Mouse (Mus musculus): ENCODE data around the gene Csf3r. TPM values are rescaled to one million over a fixed set of nuclear protein-coding genes. Genes with fewer than 3 reads are reported as not detected.

The Csf3r gene
- total RNA-seq, 2 experiments from 2014 or later, result 2.8 to 3.0 TPM

GRCm38 (mm10) chr4:126057207-126058133 lies 33.1 kb downstream of the Csf3r start:
- DNase-seq (ENCODE audit: low spot score in 2 of 2), result no peak

DNA sequence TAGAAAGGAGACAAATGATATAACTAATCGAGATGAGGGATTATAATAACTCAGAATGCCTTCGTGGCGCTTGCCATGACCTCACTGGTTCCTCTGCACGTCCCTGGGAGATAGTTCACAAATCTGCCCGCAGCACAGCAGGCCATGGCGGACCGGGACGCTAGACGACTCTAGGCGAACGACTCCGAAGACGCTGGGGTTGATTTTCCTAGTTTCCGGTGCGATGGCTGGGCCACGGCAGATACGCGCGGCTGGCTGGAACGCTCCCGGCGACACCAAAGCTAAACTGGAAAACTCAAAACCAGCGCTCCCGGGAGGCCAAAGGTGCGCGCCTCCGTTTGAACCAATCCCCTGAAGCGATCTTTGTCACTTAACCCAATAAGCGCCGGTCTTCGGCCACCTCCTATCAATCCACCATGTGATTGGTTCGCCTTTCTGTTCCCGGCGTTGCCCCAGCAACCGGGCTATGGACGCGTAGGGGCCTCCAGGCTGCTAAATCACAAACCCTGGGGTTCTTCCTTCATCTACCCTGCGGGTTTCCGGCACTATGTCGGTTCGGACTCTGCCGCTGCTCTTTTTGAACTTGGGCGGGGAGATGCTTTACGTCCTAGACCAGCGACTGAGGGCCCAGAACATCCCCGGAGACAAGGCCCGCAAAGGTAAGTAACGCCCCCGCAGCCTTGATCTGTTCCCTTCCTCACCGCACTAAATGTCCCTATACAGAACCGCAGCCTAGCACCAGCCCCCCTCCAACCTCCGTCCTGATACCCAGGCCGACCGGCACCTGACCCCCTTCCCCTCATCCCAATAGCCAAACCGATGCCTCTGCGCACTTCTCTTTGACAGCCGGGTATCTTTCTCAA lies 34.0 kb downstream of the Csf3r start, which contains the start of gene Oscp1:
Gene Oscp1 (plus strand): TSS at position 432 of the 863 bp plus-strand sequence.
- peak; percentile 90 to 92 for DNase-seq (ENCODE audit: low spot score in 2 of 2)

DNA sequence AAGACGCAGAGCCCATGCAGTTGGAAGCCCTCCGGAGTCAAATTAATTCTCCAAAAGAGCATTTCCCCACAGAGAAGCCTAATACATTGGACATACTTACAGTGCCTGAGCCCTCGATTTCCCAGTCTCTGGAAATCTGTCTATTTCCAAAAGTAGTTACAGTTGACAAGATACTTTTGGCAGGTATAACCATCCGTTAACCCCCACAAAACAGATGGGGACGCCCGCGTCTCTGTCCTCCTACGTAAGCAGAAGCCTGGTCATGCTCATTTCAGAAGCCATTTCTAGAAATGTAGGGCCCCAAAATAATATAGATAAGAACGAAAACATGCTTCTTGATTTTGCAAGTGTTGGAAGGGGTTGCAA lies 34.6 kb downstream of the Csf3r start:
- peak; percentile 34 to 36 for DNase-seq (ENCODE audit: low spot score in 2 of 2)

DNA sequence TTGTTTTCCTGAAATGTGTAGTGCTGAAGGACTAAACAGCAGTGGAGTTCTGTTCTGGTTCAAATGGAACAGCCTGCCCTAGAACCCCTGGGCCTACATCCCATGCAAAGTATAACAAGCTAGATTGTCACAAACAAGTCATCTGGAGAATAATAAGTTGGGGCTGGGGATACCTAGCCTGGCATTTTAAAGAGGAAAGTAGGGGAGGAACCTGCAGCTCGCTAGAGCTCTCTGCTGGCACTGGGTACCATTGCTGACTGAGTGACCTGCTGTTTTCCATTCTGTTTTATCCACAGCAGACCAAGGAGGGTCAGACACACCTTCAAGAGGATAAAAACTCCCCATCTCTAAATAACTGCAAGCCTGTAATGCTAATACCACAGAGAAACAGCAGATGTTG lies 38.5 kb downstream of the Csf3r start:
- DNase-seq (ENCODE audit: low spot score in 2 of 2), result peak; percentile 29 to 47

- peak; percentile 34 to 45 for DNase-seq (ENCODE audit: low spot score in 2 of 2)
Observed at GRCm38 (mm10) chr4:126065241-126065640, 40.9 kb downstream of the Csf3r start.

- DNase-seq (ENCODE audit: low spot score in 2 of 2), result peak; percentile 25 to 27
Observed at GRCm38 (mm10) chr4:126067401-126068077, 43.2 kb downstream of the Csf3r start.

GRCm38 (mm10) chr4:126068842-126069241 lies 44.5 kb downstream of the Csf3r start:
- DNase-seq (ENCODE audit: low spot score in 2 of 2), result no peak

DNA sequence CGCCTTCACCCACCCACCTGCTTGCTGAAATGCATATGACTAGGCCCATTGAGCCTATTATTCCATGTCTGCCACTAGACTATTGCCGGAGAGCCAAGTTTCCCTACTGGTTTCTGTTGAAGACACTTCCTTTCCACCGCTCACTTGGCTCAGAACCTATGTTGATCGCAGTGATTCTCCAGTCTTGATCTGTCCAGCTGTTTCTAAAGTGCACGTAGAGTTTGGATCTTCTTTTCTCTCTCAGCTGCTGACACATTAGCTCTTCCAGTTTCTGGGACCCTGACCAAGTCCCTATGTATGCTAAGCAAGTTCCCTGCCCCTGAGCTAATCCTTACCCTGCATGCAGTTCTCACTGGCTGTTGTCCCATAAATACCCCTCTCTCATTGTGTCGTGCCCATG lies 53.5 kb downstream of the Csf3r start:
- DNase-seq (ENCODE audit: low spot score in 2 of 2), result no peak

DNA sequence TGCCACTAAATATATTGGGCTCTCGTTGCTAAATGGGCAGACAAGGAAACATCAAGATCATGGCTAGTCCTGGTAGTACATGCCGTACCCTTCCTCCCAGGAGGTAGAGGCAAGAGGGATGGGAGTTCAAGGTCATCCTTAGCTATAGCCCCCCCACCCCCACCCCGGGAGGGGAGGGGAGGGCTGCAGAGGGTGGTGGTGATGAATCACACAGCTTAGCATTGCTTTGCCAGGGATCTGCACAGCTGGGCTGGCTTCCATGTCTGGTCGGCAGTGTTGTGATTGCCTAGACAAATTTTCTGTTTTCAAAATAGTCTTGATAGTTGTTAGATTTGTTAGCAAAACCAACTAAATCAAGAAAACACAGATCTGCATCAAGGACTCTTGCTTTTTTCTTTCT lies 54.9 kb downstream of the Csf3r start:
- DNase-seq (ENCODE audit: low spot score in 2 of 2), result no peak

DNA sequence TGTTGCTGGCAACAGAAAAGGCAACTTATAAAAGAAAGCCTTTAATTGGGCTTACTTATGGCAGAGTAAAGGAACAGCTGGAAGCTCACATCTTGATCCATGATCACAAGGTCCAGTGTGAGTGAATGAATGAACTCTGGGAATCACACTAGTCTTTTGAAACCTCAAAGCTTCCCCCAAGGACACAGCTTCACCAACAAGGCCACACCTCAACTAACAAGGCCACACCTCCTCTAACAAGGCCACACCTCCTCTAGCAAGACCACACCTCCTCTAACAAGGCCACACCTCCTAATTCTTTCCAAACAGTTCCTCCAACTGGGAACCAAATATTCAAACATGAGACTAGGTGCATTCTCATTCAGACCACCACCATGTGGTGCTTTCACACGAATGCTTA lies 57.3 kb downstream of the Csf3r start:
- no peak for DNase-seq (ENCODE audit: low spot score in 2 of 2)

DNA sequence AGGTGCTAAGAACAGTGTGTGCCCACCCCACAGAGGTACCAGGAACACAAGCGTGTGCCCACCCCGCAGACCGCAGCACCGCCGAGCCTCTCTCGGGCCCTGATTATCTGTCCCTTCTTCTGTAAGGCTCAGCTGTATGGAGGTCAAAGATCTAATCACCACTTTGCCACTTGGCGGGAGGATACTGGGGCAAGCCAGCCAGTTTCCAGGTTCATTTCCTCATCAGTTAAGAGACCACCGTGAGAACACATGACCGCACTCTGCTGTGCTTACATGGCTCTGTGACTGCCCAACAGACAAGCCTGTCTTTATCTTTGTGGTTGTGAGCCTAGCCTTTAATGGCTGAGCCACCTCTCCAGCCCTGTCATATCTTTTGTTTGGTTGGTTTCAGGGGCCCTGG lies 58.7 kb downstream of the Csf3r start:
- DNase-seq (ENCODE audit: low spot score in 2 of 2), result no peak

GRCm38 (mm10) chr4:126084382-126084781 lies 60.0 kb downstream of the Csf3r start:
- no peak for DNase-seq (ENCODE audit: low spot score in 2 of 2)

GRCm38 (mm10) chr4:126085996-126086576 lies 61.7 kb downstream of the Csf3r start:
- peak; percentile 80 to 84 for DNase-seq (ENCODE audit: low spot score in 2 of 2)

DNA sequence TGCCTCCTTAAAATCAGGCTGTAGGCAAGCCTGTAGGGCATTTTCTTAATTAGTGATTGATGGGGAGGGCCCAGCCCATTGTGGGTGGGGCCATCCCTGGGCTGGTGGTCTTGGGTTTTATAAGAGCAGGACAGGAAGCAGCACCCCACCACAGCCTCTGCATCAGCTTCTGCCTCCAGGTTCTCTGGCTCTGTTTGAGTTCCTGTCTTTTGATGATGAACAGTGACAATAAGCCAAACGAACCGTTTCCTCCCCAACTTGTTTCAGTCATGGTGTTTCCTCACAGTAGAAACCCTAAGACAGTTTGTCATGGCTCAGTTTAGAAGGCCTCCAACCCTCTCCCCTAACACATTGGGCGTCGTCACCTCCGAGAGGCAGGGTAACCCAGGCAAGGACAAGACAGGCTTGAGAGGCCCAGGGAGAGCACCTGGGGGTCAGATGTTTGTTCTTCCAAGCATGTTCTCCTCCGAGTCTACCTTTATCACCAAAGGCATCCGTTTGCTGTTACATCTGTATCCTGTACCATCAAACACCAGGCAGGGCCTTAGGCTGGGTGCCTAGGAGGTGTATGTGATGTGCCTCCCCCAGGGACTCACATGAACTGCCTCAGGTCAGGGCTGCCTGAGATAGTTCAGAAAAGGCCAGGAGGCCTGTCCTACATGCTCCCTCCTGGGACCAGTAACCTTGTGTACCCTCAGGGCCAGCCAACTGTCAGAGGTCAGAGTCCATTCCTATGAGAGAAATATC lies 65.9 kb downstream of the Csf3r start:
- DNase-seq (ENCODE audit: low spot score in 2 of 2), result no peak

GRCm38 (mm10) chr4:126090848-126091124 lies 66.4 kb downstream of the Csf3r start:
- no peak for DNase-seq (ENCODE audit: low spot score in 2 of 2)

DNA sequence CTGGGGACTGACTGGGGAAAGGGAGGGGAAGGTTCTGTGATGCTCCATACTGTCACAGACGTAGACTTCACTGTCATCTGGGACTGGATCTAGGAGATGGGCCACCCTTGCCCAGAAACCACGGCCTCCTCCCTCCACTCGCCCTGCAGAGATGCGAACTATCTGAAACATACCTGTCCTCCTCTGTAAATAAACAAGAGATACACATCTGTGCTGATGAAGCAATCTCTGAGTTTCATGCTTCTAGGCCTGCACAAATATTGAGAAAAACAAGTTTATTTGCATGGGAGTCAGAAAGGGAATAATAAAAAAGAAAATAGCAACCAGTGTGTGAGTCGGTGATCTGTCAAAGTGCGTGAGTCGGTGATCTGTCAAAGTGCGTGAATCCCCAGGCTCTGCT lies 67.5 kb downstream of the Csf3r start:
- DNase-seq (ENCODE audit: low spot score in 2 of 2), result no peak
